Mouse (Mus musculus): ENCODE data around the gene Slc47a2.

DNA sequence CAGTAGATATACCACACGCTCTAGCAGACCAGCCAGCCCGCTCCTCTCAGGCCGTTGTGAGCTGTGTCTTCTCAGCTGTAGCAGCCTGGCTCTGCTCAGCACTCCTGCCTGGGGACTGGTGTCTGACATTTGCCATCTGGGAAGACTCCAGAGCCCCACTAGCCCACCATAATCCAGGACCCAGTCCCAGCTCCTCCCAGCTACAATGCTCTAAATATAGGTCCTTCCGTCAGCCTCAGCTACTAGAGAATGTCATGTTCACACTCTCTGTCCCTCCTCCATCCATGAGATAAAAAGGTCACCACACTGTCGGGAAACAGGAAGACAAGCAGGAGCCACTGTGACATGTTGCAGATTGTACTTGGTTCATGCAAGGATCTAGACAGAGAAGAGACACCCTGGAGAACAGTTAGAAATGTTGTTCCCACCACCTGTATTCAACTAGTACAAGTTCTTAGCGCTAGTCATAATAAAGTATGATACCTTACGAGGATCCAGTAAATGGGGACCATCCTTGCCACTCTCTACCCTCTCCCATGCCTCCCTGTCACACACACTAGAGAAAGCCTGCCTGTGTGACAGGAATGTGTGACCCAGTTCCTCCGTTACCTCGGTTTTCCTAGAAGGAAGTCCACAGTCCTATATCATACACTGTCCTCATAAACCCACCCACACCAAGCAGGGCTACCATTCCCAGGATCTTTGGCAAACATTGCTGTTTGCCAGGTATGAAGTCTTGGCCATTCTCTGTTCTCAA, 24.0 kb upstream of the Slc47a2 start:
- TF ChIP-seq POLR2AphosphoS2 (IDR thresholded peaks at IDR 0.05; ENCODE audit: insufficient read length, low read depth) (no peak), POLR2A (IDR thresholded peaks at IDR 0.05; ENCODE audit: insufficient read length, low read depth) (no peak), USF1 (IDR thresholded peaks at IDR 0.05; ENCODE audit: low read depth) (no peak), MAX (IDR thresholded peaks at IDR 0.05; ENCODE audit: low read depth) (no peak), MYOG (IDR thresholded peaks at IDR 0.05; ENCODE audit: control insufficient read depth in 1 of 3, insufficient read depth in 1 of 3, insufficient read length in 2 of 3, low read depth in 2 of 3) (no peak), TCF12 (IDR thresholded peaks at IDR 0.05; ENCODE audit: insufficient read depth, poor library complexity, severe bottlenecking) (no peak), TCF3 (IDR thresholded peaks at IDR 0.05; ENCODE audit: insufficient read length, low read depth) (no peak), REST (IDR thresholded peaks at IDR 0.05; ENCODE audit: insufficient read depth, insufficient read length) (no peak), CEBPB (IDR thresholded peaks at IDR 0.05; ENCODE audit: insufficient read depth, poor library complexity, severe bottlenecking) (no peak), MYOD1 (IDR thresholded peaks at IDR 0.05; ENCODE audit: control insufficient read depth in 1 of 3, insufficient read length in 2 of 3, low read depth in 2 of 3) (no peak), SRF (IDR thresholded peaks at IDR 0.05; ENCODE audit: control insufficient read depth, insufficient read length, low read depth) (no peak), E2F4 (IDR thresholded peaks at IDR 0.05; ENCODE audit: insufficient read depth) (no peak)

Data from myocyte (in vitro differentiated cells).